Mouse (Mus musculus): Measurements from ENCODE around the gene Ucn2. TPM values are rescaled to one million over a fixed set of nuclear protein-coding genes. Genes with fewer than 3 reads are reported as not detected.

Ucn2 gene
- not detected in 2 replicates for polyA plus RNA-seq (2014; fragmentation: Nextera tagmentation; extraction: Ambion mirVana)

GRCm38 (mm10) chr9:108985710-108986109 lies at the start of gene Ucn2:
Gene Ucn2 (plus strand): TSS chr9:108986010.
- DNase-seq (ENCODE audit: low spot score) (no peak), ATAC-seq (ENCODE audit: insufficient read depth, low FRiP score, low TSS enrichment) (no peak)
- Histone ChIP-seq H3K27ac (ENCODE audit: low read depth, low read length) (no peak within 1 kb of the TSS), H3K4me1 (ENCODE audit: control insufficient read depth, insufficient read depth, low read length) (no peaks in the 10 kb centered on the region), H3K27me3 (ENCODE audit: control insufficient read depth, insufficient read depth, low read length) (no peaks in the 10 kb centered on the region), H3K9ac (ENCODE audit: low read length) (no peak within 1 kb of the TSS; the same call in 1 of the 2 replicates), H3K36me3 (ENCODE audit: control insufficient read depth, insufficient read depth, low read length) (no peaks in the 10 kb centered on the region), H3K4me2 (ENCODE audit: low read depth) (no peak within 1 kb of the TSS), H3K4me3 (ENCODE audit: low read depth, low read length) (no peak within 1 kb of the TSS), H3K9me3 (ENCODE audit: control insufficient read depth, low read length) (no peaks in the 10 kb centered on the region)
- WGBS: 88% methylated on average over 4 of the region's 4 CpGs

DNA sequence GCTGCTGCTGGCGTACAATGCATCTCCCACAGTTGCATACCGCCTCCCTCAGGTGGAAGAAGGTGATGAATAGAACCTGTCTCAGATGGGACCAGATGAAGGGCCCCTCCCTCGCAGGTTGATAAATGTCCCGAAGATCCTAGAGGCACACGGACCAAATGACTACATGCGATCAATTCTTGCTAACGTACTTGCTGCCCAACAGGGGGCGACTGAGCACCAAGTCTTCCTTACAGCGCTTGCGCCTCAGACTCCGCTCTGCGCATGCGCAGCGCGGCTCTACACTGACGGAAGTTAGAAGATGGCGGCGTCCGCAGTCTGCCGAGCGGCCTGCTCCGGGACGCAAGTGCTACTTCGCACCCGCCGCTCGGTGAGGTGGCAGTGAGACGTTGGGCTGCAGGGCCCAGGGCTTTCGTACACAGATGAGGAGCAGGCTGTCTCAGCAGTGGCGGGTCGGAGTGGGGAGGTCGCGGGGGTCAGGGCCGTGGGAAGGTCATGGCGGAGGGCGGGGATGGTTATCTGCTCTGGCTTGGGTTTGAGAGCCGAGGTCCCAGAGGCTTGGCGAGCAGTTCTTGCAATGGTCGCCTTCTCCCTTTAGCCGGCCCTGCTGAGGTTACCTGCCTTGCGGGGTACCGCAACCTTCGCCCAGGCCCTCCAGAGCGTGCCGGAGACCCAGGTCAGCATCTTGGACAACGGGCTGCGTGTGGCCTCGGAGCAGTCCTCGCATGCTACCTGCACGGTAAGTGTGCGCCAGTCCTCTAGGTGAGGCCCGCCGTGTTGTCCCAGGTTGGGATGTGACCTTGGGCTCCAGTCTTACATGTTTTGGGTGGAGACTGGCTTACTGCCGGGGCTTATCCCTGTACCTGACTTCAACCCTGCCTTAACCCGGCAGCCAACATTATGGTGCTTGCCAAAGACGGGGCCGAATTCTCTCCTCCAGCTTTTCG lies 49.1 kb upstream of the Ucn2 start, which contains the start of gene Uqcrc1:
Uqcrc1 (plus strand) TSS at position 216 of the 947 bp plus-strand sequence.
- WGBS: 2% methylated on average over 58 of the region's 58 CpGs
- Histone ChIP-seq H3K9me3 (ENCODE audit: control insufficient read depth, low read length) (no peaks in the 10 kb centered on the region), H3K27ac (ENCODE audit: low read depth, low read length) (no peak within 1 kb of the TSS), H3K4me1 (ENCODE audit: control insufficient read depth, insufficient read depth, low read length) (0 out of 2 replicates have a peak, but pooled peaks cover 2% of the 10 kb centered on the region), H3K9ac (ENCODE audit: low read length) (peak within 1 kb of the TSS; percentile 87), H3K36me3 (ENCODE audit: control insufficient read depth, insufficient read depth, low read length) (peaks cover 8% of the 10 kb centered on the region), H3K27me3 (ENCODE audit: control insufficient read depth, insufficient read depth, low read length) (no peaks in the 10 kb centered on the region), H3K4me3 (ENCODE audit: low read depth, low read length) (peak within 1 kb of the TSS; percentile 86), H3K4me2 (ENCODE audit: low read depth) (peak within 1 kb of the TSS; percentile 78)
- DNase-seq (ENCODE audit: low spot score) (peak; percentile 98), ATAC-seq (ENCODE audit: insufficient read depth, low FRiP score, low TSS enrichment) (peak; percentile 85)

DNA sequence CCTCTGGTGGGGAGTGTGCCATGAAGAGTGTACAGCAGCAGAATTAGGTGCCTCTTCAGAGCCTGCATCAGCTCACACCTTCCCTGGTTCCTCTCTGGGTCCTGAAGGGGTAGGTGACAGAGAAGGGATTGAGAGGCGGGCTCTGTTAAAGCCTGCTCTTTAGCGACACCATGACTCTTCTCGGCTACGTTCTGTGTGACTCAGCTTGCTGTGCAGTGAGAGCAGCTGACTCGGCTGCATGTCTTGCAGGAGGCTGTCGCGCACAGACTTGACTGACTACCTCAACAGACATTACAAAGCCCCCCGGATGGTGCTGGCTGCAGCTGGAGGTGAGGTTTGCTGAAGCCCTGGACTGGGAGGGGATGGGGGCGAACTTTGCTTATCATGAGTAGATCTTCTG lies 40.7 kb upstream of the Ucn2 start:
- DNase-seq (ENCODE audit: low spot score) (no peak), ATAC-seq (ENCODE audit: insufficient read depth, low FRiP score, low TSS enrichment) (no peak)
- no peak overlapping the region for H3K4me2 ChIP-seq (ENCODE audit: low read depth)
- WGBS: 89% methylated on average over 9 of the region's 9 CpGs
- H3K4me1 ChIP-seq (ENCODE audit: control insufficient read depth, insufficient read depth, low read length): no peaks in the 10 kb centered on the region
- peaks cover 23% of the 10 kb centered on the region for H3K36me3 ChIP-seq (ENCODE audit: control insufficient read depth, insufficient read depth, low read length)
- H3K9ac ChIP-seq (ENCODE audit: low read length): no peak overlapping the region
- no peak overlapping the region for H3K27ac ChIP-seq (ENCODE audit: low read depth, low read length)
- H3K4me3 ChIP-seq (ENCODE audit: low read depth, low read length): no peak overlapping the region
- no peaks in the 10 kb centered on the region for H3K27me3 ChIP-seq (ENCODE audit: control insufficient read depth, insufficient read depth, low read length)
- H3K9me3 ChIP-seq (ENCODE audit: control insufficient read depth, low read length): no peaks in the 10 kb centered on the region

DNA sequence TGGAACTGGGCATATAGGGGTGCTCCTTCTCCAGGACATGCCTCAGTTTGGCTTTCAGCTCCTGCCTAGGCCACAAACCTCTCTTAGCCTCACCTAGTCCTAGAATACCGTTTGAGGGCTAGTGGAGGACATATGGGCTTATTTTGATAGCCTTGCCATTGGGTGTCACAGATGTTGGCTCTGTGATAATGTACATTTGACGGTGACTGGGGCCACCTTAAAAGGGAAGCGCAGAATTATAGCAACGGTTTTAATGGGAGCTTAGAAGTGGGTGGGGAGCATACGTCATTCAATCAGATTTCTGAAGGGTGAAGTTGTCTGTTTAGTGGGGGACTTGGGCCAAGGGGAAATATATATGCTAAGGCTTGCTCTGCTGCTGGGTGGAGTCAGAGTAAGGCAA lies 40.2 kb upstream of the Ucn2 start:
- H3K4me3 ChIP-seq (ENCODE audit: low read depth, low read length): no peak overlapping the region
- H3K9me3 ChIP-seq (ENCODE audit: control insufficient read depth, low read length): no peaks in the 10 kb centered on the region
- no peaks in the 10 kb centered on the region for H3K4me1 ChIP-seq (ENCODE audit: control insufficient read depth, insufficient read depth, low read length)
- 90% methylated on average over 5 of the region's 5 CpGs for WGBS
- no peak overlapping the region for H3K27ac ChIP-seq (ENCODE audit: low read depth, low read length)
- DNase-seq (ENCODE audit: low spot score) (no peak), ATAC-seq (ENCODE audit: insufficient read depth, low FRiP score, low TSS enrichment) (no peak)
- H3K4me2 ChIP-seq (ENCODE audit: low read depth): no peak overlapping the region
- H3K9ac ChIP-seq (ENCODE audit: low read length): no peak overlapping the region
- H3K36me3 ChIP-seq (ENCODE audit: control insufficient read depth, insufficient read depth, low read length): peaks cover 26% of the 10 kb centered on the region
- no peaks in the 10 kb centered on the region for H3K27me3 ChIP-seq (ENCODE audit: control insufficient read depth, insufficient read depth, low read length)

DNA sequence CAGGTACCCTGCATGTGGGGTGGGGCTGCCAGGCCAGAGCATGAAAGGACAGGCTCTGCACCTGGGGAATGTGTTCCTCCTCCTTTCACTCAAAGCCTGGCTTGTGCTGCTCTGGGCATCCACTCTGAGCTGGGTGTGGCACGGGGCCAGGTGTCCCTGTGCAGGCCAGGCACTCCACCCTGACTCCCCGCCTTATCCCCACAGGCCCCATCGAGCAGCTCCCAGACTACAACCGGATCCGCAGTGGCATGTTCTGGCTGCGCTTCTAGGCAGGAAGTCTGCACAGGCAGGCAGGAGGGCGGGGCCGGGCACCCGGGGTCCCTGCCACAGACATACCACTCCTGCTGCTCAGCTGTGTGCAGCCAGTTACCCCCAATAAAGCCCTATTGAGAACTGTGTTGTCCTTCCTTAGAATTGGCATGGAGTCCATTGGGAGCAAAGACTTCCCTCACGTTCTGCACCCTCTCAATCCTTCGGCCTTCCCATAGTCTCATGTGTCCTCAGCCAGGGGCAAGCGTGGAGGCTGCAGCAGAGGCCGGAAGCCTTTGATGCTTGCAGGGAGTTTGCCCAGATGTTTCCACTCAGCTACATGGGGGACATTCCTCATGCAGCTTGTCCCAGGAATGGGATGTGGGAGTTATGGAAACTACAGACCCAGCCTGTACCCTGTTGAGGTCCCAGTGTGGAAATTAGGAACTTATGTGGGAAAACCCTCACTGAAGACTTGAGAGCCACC lies 36.4 kb upstream of the Ucn2 start:
- no peaks in the 10 kb centered on the region for H3K9me3 ChIP-seq (ENCODE audit: control insufficient read depth, low read length)
- H3K4me3 ChIP-seq (ENCODE audit: low read depth, low read length): no peak overlapping the region
- no peak overlapping the region; the same call in 1 of the 2 replicates for H3K9ac ChIP-seq (ENCODE audit: low read length)
- H3K4me2 ChIP-seq (ENCODE audit: low read depth): no peak overlapping the region
- no peak for ATAC-seq (ENCODE audit: insufficient read depth, low FRiP score, low TSS enrichment)
- WGBS: 78% methylated on average over 13 of the region's 13 CpGs
- peaks cover 7% of the 10 kb centered on the region; the same call in 1 of the 2 replicates for H3K27me3 ChIP-seq (ENCODE audit: control insufficient read depth, insufficient read depth, low read length)
- DNase-seq (ENCODE audit: low spot score): no peak
- peaks cover 20% of the 10 kb centered on the region for H3K36me3 ChIP-seq (ENCODE audit: control insufficient read depth, insufficient read depth, low read length)
- no peak overlapping the region for H3K27ac ChIP-seq (ENCODE audit: low read depth, low read length)
- no peaks in the 10 kb centered on the region for H3K4me1 ChIP-seq (ENCODE audit: control insufficient read depth, insufficient read depth, low read length)

- Histone ChIP-seq H3K36me3 (ENCODE audit: control insufficient read depth, insufficient read depth, low read length) (peaks cover 15% of the 10 kb centered on the region), H3K27ac (ENCODE audit: low read depth, low read length) (no peak overlapping the region), H3K9ac (ENCODE audit: low read length) (no peak overlapping the region), H3K4me2 (ENCODE audit: low read depth) (no peak overlapping the region), H3K27me3 (ENCODE audit: control insufficient read depth, insufficient read depth, low read length) (peaks cover 7% of the 10 kb centered on the region; the same call in 1 of the 2 replicates), H3K4me1 (ENCODE audit: control insufficient read depth, insufficient read depth, low read length) (no peaks in the 10 kb centered on the region), H3K4me3 (ENCODE audit: low read depth, low read length) (no peak overlapping the region), H3K9me3 (ENCODE audit: control insufficient read depth, low read length) (no peaks in the 10 kb centered on the region)
- no peak for DNase-seq (ENCODE audit: low spot score)
- WGBS: 86% methylated on average over 9 of the region's 9 CpGs
- no peak for ATAC-seq (ENCODE audit: insufficient read depth, low FRiP score, low TSS enrichment)
Measured at GRCm38 (mm10) chr9:108949967-108950728, 35.7 kb upstream of the Ucn2 start.

- H3K4me3 ChIP-seq (ENCODE audit: low read depth, low read length): no peak within 1 kb of the TSS
- ATAC-seq (ENCODE audit: insufficient read depth, low FRiP score, low TSS enrichment) (no peak), DNase-seq (ENCODE audit: low spot score) (no peak)
- WGBS: 13% methylated on average over 15 of the region's 15 CpGs
- peaks cover 7% of the 10 kb centered on the region; the same call in 1 of the 2 replicates for H3K27me3 ChIP-seq (ENCODE audit: control insufficient read depth, insufficient read depth, low read length)
- H3K27ac ChIP-seq (ENCODE audit: low read depth, low read length): no peak within 1 kb of the TSS
- peaks cover 5% of the 10 kb centered on the region for H3K36me3 ChIP-seq (ENCODE audit: control insufficient read depth, insufficient read depth, low read length)
- H3K9ac ChIP-seq (ENCODE audit: low read length): no peak within 1 kb of the TSS; the same call in 1 of the 2 replicates
- H3K4me1 ChIP-seq (ENCODE audit: control insufficient read depth, insufficient read depth, low read length): no peaks in the 10 kb centered on the region
- H3K4me2 ChIP-seq (ENCODE audit: low read depth): 0 out of 2 replicates have a peak within 1 kb of the TSS, but pooled peaks have one; percentile 19
- no peaks in the 10 kb centered on the region for H3K9me3 ChIP-seq (ENCODE audit: control insufficient read depth, low read length)
Measured at GRCm38 (mm10) chr9:108953081-108953636, 32.7 kb upstream of the Ucn2 start, which contains the start of gene Col7a1. Gene Col7a1 (plus strand): TSS chr9:108953586.

GRCm38 (mm10) chr9:108955241-108955640 lies 30.6 kb upstream of the Ucn2 start:
- no peaks in the 10 kb centered on the region for H3K4me1 ChIP-seq (ENCODE audit: control insufficient read depth, insufficient read depth, low read length)
- H3K27me3 ChIP-seq (ENCODE audit: control insufficient read depth, insufficient read depth, low read length): peaks cover 7% of the 10 kb centered on the region; the same call in 1 of the 2 replicates
- H3K9ac ChIP-seq (ENCODE audit: low read length): no peak overlapping the region
- DNase-seq (ENCODE audit: low spot score) (no peak), ATAC-seq (ENCODE audit: insufficient read depth, low FRiP score, low TSS enrichment) (no peak)
- H3K27ac ChIP-seq (ENCODE audit: low read depth, low read length): no peak overlapping the region
- no peak overlapping the region for H3K4me3 ChIP-seq (ENCODE audit: low read depth, low read length)
- peaks cover 1% of the 10 kb centered on the region; the same call in 1 of the 2 replicates for H3K36me3 ChIP-seq (ENCODE audit: control insufficient read depth, insufficient read depth, low read length)
- H3K9me3 ChIP-seq (ENCODE audit: control insufficient read depth, low read length): no peaks in the 10 kb centered on the region
- H3K4me2 ChIP-seq (ENCODE audit: low read depth): no peak overlapping the region
- WGBS: 84% methylated on average over 11 of the region's 11 CpGs

Measured in neural tube, embryonic 11.5 days (tissue).